Mouse (Mus musculus) ES-E14 (cell line): ENCODE results near the gene Pla2g6.

ENCODE experiments used
- CHD2 ChIP-seq: IDR thresholded peaks from 2 replicates; pipeline ENCODE4 v1.6.1; 2014; ENCODE audit warnings: mild to moderate bottlenecking, low read depth, low read length, inconsistent platforms
- HCFC1 ChIP-seq: IDR thresholded peaks from 2 replicates; pipeline ENCODE4 v1.6.1; 2012; ENCODE audit warnings: low read length, inconsistent platforms, borderline replicate concordance; ENCODE audit not compliant: insufficient read depth
- MAFK ChIP-seq: IDR thresholded peaks from 2 replicates; pipeline ENCODE4 v1.6.1; 2014; ENCODE audit warnings: mild to moderate bottlenecking, low read depth, low read length, inconsistent platforms; ENCODE audit not compliant: insufficient read depth
- ZC3H11A ChIP-seq: IDR thresholded peaks from 2 replicates; pipeline ENCODE4 v1.6.1; 2012; ENCODE audit warnings: low read depth, mild to moderate bottlenecking, inconsistent platforms, low read length, borderline replicate concordance
- ZNF384 ChIP-seq: IDR thresholded peaks from 2 replicates; pipeline ENCODE4 v1.6.1; 2012; ENCODE audit warnings: low read depth, low read length, inconsistent platforms

- TF ChIP-seq ZNF384 (no peak), CHD2 (no peak), HCFC1 (no peak), ZC3H11A (no peak), MAFK (no peak)
Observed at GRCm38 (mm10) chr15:79365068-79365467, 36.9 kb upstream of the Pla2g6 start.
